Mouse (Mus musculus) cortical plate, adult 2 months (tissue): ENCODE data around the gene Uqcc2.

ENCODE experiments used
- CTCF ChIP-seq: fragments of 200-500 bp; IDR thresholded peaks from 2 replicates; pipeline ENCODE4 v1.5.1; 2011; ENCODE audit warnings: mild to moderate bottlenecking, control low read depth, low read length; ENCODE audit not compliant: insufficient read depth; ENCODE audit errors: extremely low read depth
- POLR2A ChIP-seq: fragments of 200-500 bp; IDR thresholded peaks from 2 replicates; pipeline ENCODE4 v1.6.1; 2011; ENCODE audit warnings: mild to moderate bottlenecking, low read length, control low read depth; ENCODE audit not compliant: insufficient read depth; ENCODE audit errors: extremely low read depth

DNA sequence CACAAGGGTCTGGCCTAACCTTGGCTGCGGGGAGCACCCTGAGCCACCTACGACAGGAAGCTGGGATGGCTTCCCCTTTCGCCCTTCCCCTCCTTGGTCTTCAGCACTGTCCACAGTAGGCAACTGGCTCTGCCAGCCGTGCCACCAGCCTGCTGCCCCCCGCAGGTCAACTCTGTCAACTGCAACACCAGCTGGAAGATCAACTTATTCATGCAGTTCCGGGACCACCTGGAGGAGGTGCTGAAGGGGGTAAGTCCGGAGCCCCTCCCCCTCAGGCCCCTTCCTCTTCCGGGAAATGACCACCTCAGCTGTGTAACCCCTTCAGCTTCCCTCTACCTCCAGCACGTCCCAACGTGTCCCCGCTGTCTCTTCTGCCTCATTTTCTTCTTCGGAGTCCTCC lies 46.3 kb downstream of the Uqcc2 start:
- peak; percentile 40; the same call in 1 of the 2 replicates for TF ChIP-seq CTCF
- TF ChIP-seq POLR2A, result no peak
